Mouse (Mus musculus) gastrocnemius, postnatal 25 days (tissue): ENCODE measurements around the gene Tssk4. TPM values are rescaled to one million over a fixed set of nuclear protein-coding genes. Genes with fewer than 3 reads are reported as not detected.

Experiments
- DNase-seq: peaks from one replicate; pipeline ENCODE4 v3.0.0; 2022
- total RNA-seq, 2 experiments: library from RNA; stranded (reverse); gene quantifications; 1 replicate in 1 of 2; 2 replicates in 1 of 2; pipeline ENCODE4 v1.2.3; 2021

The Tssk4 gene
- total RNA-seq, 2 experiments from 2014 or later = 0.24 TPM; not detected in 1

- peak; percentile 83 for DNase-seq
These were observed 6.7 kb upstream of the Tssk4 start, which contains the start of gene Tm9sf1 for GRCm38 (mm10) chr14:55643060-55643907. Gene Tm9sf1, minus strand, starts transcription at chr14:55643806.

- no peak for DNase-seq
These were observed 5.6 kb upstream of the Tssk4 start for GRCm38 (mm10) chr14:55644261-55644888.

- DNase-seq = no peak
These were observed 1.5 kb downstream of the Tssk4 start for GRCm38 (mm10) chr14:55651528-55651927.

- no peak for DNase-seq
These were observed 7.0 kb downstream of the Tssk4 start for GRCm38 (mm10) chr14:55656935-55657334.

GRCm38 (mm10) chr14:55658011-55658410, 8.0 kb downstream of the Tssk4 start:
- DNase-seq = no peak

- peak; percentile 65 for DNase-seq
These were observed 10.1 kb downstream of the Tssk4 start, which contains the start of gene Mdp1 for GRCm38 (mm10) chr14:55659960-55660573. Gene Mdp1, minus strand, starts transcription at chr14:55660508.

GRCm38 (mm10) chr14:55660636-55661035, 10.7 kb downstream of the Tssk4 start:
- no peak for DNase-seq

GRCm38 (mm10) chr14:55671486-55671832, 21.5 kb downstream of the Tssk4 start:
- no peak for DNase-seq

- peak; percentile 91 for DNase-seq
These were observed 22.1 kb downstream of the Tssk4 start, which contains the start of the genes Gmpr2 and Nedd8 for GRCm38 (mm10) chr14:55671833-55672740. Gene Gmpr2, plus strand, starts transcription at chr14:55671941. Gene Nedd8, minus strand, starts transcription at chr14:55672124.

- DNase-seq = no peak
These were observed 22.7 kb downstream of the Tssk4 start for GRCm38 (mm10) chr14:55672741-55673060.

GRCm38 (mm10) chr14:55677615-55678014, 27.6 kb downstream of the Tssk4 start:
- no peak for DNase-seq

GRCm38 (mm10) chr14:55681160-55682117, 31.5 kb downstream of the Tssk4 start, which contains the start of gene Tinf2:
Gene Tinf2, minus strand, starts transcription at chr14:55681820.
- DNase-seq = peak; percentile 89

GRCm38 (mm10) chr14:55682118-55682493, 32.1 kb downstream of the Tssk4 start:
- DNase-seq = no peak

GRCm38 (mm10) chr14:55689433-55689832, 39.4 kb downstream of the Tssk4 start:
- no peak for DNase-seq

- DNase-seq = no peak
These were observed 47.2 kb downstream of the Tssk4 start for GRCm38 (mm10) chr14:55697226-55697625.

- no peak for DNase-seq
These were observed 51.1 kb downstream of the Tssk4 start for GRCm38 (mm10) chr14:55701131-55701530.
